Mouse (Mus musculus): ENCODE data around the gene Sgca.

Gene Sgca

GRCm38 (mm10) chr11:94943054-94943453, 33.1 kb downstream of the Sgca start:
- no peak for DNase-seq (ENCODE audit: low spot score)

GRCm38 (mm10) chr11:94942282-94943023, 33.7 kb downstream of the Sgca start:
- DNase-seq (ENCODE audit: low spot score), result peak; percentile 55

GRCm38 (mm10) chr11:94941776-94942175, 34.4 kb downstream of the Sgca start:
- DNase-seq (ENCODE audit: low spot score), result no peak

- DNase-seq (ENCODE audit: low spot score), result no peak
These were observed 35.0 kb downstream of the Sgca start for GRCm38 (mm10) chr11:94941121-94941520.

GRCm38 (mm10) chr11:94939280-94939679, 36.8 kb downstream of the Sgca start:
- DNase-seq (ENCODE audit: low spot score), result peak; percentile 86

GRCm38 (mm10) chr11:94938296-94938695, 37.8 kb downstream of the Sgca start:
- DNase-seq (ENCODE audit: low spot score), result no peak

GRCm38 (mm10) chr11:94937787-94938186, 38.3 kb downstream of the Sgca start:
- no peak for DNase-seq (ENCODE audit: low spot score)

GRCm38 (mm10) chr11:94937335-94937781, 38.8 kb downstream of the Sgca start:
- no peak for DNase-seq (ENCODE audit: low spot score)

- peak; percentile 96 for DNase-seq (ENCODE audit: low spot score)
These were observed 39.3 kb downstream of the Sgca start for GRCm38 (mm10) chr11:94936851-94937295.

- DNase-seq (ENCODE audit: low spot score), result no peak
These were observed 40.1 kb downstream of the Sgca start, which contains the start of gene Col1a1 for GRCm38 (mm10) chr11:94936045-94936444. Col1a1 (plus strand) TSS chr11:94936224.

- DNase-seq (ENCODE audit: low spot score), result no peak
These were observed 41.6 kb downstream of the Sgca start for GRCm38 (mm10) chr11:94934526-94934925.

GRCm38 (mm10) chr11:94933584-94933983, 42.5 kb downstream of the Sgca start:
- DNase-seq (ENCODE audit: low spot score), result no peak

- no peak for DNase-seq (ENCODE audit: low spot score)
These were observed 46.0 kb downstream of the Sgca start for GRCm38 (mm10) chr11:94930151-94930550.

GRCm38 (mm10) chr11:94929599-94929998, 46.5 kb downstream of the Sgca start:
- DNase-seq (ENCODE audit: low spot score), result no peak

- DNase-seq (ENCODE audit: low spot score), result peak; percentile 88
These were observed 47.3 kb downstream of the Sgca start for GRCm38 (mm10) chr11:94928820-94929219.

- no peak for DNase-seq (ENCODE audit: low spot score)
These were observed 48.3 kb downstream of the Sgca start for GRCm38 (mm10) chr11:94927771-94928291.

- DNase-seq (ENCODE audit: low spot score), result no peak
These were observed 49.7 kb downstream of the Sgca start for GRCm38 (mm10) chr11:94926431-94926830.

- no peak for DNase-seq (ENCODE audit: low spot score)
These were observed 51.1 kb downstream of the Sgca start for GRCm38 (mm10) chr11:94924977-94925376.

- DNase-seq (ENCODE audit: low spot score), result no peak
These were observed 55.1 kb downstream of the Sgca start for GRCm38 (mm10) chr11:94920996-94921401.

GRCm38 (mm10) chr11:94917717-94918116, 58.4 kb downstream of the Sgca start:
- DNase-seq (ENCODE audit: low spot score), result no peak

- no peak for DNase-seq (ENCODE audit: low spot score)
These were observed 59.6 kb downstream of the Sgca start for GRCm38 (mm10) chr11:94916477-94916876.

GRCm38 (mm10) chr11:94915675-94916403, 60.3 kb downstream of the Sgca start:
- DNase-seq (ENCODE audit: low spot score), result no peak

Data from retina, embryonic 14.5 days (tissue).